In genomic region chr7:30010551-30011195, GRCm38 (mm10) we compare ENCODE assay signal across 14 mouse cellular contexts. TPM values are rescaled to one million over a fixed set of nuclear protein-coding genes. Genes with fewer than 3 reads are reported as not detected.
DNase-seq lines count a peak whose midpoint lies in the region; ATAC-seq and TF ChIP-seq lines count a peak whose summit lies in the region.
"Had no signal": no experiment of that assay in that cellular context is flagged by ENCODE, and none has a peak within 500 bp of the region (broad histone marks: within the 10 kb centered on the region; RNA-seq: fewer than 3 reads in every experiment).

No protein-coding gene starts in this region.

- peak overlapping the region; percentile 72 for H3K27ac ChIP-seq in limb, embryonic 15.5 days
- H3K27ac ChIP-seq: heart, embryonic 10.5 days had no signal

- H3K9me3 ChIP-seq in limb, embryonic 15.5 days = no peaks in the 10 kb centered on the region
- H3K9me3 ChIP-seq: heart, embryonic 10.5 days; megakaryocyte, embryonic 14.5 days had no signal

- no peak overlapping the region for H3K4me3 ChIP-seq in limb, embryonic 15.5 days
- H3K4me3 ChIP-seq: heart, embryonic 10.5 days; megakaryocyte, embryonic 14.5 days had no signal

- intact Hi-C loops in left cerebral cortex, postnatal 36 days (cut with DNase I) = loop anchor here (5.0 to 10.0 kb wide), 2 partner anchors 82 to 194 kb away; partner anchors contain the start of genes Gm26920, Zfp260 and Zfp566
- intact Hi-C loops in left cerebral cortex, postnatal 10 days (cut with DNase I) = loop anchor here (5.0 kb wide), 1 partner anchor 62 kb away; the partner anchor contains the start of gene Zfp82

- TF ChIP-seq CTCF in brain, embryonic 14.5 days (IDR thresholded peaks at IDR 0.05; ENCODE audit: borderline replicate concordance, extremely low read depth, insufficient read depth, insufficient read length) = no peak

- no peak for TF ChIP-seq POLR2A in brain, embryonic 14.5 days (IDR thresholded peaks at IDR 0.05; ENCODE audit: borderline replicate concordance, extremely low read depth, insufficient read depth, insufficient read length, poor library complexity, severe bottlenecking)

- H3K9ac ChIP-seq in limb, embryonic 15.5 days = no peak overlapping the region
- H3K9ac ChIP-seq: liver, postnatal 0 days had no signal

- H3K27me3 ChIP-seq in limb, embryonic 15.5 days = no peaks in the 10 kb centered on the region
- H3K27me3 ChIP-seq: megakaryocyte, embryonic 14.5 days; Patski had no signal

- 56% methylated on average over 10 of the region's 10 CpGs for WGBS in limb, embryonic 15.5 days

- H3K36me3 ChIP-seq in limb, embryonic 15.5 days = peaks cover 53% of the 10 kb centered on the region

- peak; percentile 85 for DNase-seq in heart, adult 11 months
- no peak for DNase-seq in heart, postnatal 4 days
- DNase-seq in left cerebral cortex, postnatal 36 days (ENCODE audit: low spot score in 2 of 2) = peak; percentile 41 to 55
- DNase-seq in left cerebral cortex, postnatal 10 days (ENCODE audit: extremely low spot score in 1 of 2, low spot score in 2 of 2) = no peak
- peak; percentile 12 for DNase-seq in brain, embryonic 14.5 days (ENCODE audit: low read depth)
- no peak for DNase-seq in spleen, adult 12 weeks (ENCODE audit: low spot score)
- DNase-seq in cerebellum, postnatal 36 days = no peak
- DNase-seq: adrenal gland, adult 2 months; liver, postnatal 0 days; right cerebral cortex, postnatal 4 days had no signal

- peaks cover 5% of the 10 kb centered on the region; the same call in 1 of the 2 replicates for H3K4me1 ChIP-seq in limb, embryonic 15.5 days
- H3K4me1 ChIP-seq: heart, embryonic 10.5 days had no signal

- H3K4me2 ChIP-seq in limb, embryonic 15.5 days = no peak overlapping the region

- ATAC-seq in limb, embryonic 15.5 days (ENCODE audit: insufficient number of reproducible peaks, low FRiP score, low TSS enrichment, low read depth) = no peak
- ATAC-seq: liver, postnatal 0 days had no signal

RNA-seq across cellular contexts. Expression of gene Zfp568, which starts 26.9 kb away (rescaled TPM):
- total RNA-seq in heart, postnatal 4 days (2021) = 10 to 100 TPM; 83.8 to 87.0 TPM
- 1 to 10 TPM; 3.2 to 5.3 TPM for total RNA-seq in left cerebral cortex, postnatal 36 days (2021)
- total RNA-seq in left cerebral cortex, postnatal 10 days (2021) = 1 to 10 TPM; 4.1 to 5.0 TPM
- 6.4 and 7.2 TPM in 2 replicates for polyA plus RNA-seq in brain, embryonic 14.5 days (2012; rRNA removed)
- polyA plus RNA-seq in limb, embryonic 15.5 days (2015; fragmentation: Nextera tagmentation; extraction: Ambion mirVana) = 17.9 and 27.5 TPM in 2 replicates

RNA-seq across cellular contexts. Expression of gene Zfp14, which starts 40.5 kb away (rescaled TPM):
- total RNA-seq in heart, postnatal 4 days (2021) = 1 to 10 TPM; 1.8 to 2.1 TPM
- total RNA-seq in left cerebral cortex, postnatal 36 days (2021) = 1 to 10 TPM; 7.7 to 8.5 TPM
- total RNA-seq in left cerebral cortex, postnatal 10 days (2021) = 1 to 10 TPM; 6.3 to 7.4 TPM
- polyA plus RNA-seq in brain, embryonic 14.5 days (2012; rRNA removed) = 12.6 and 13.0 TPM in 2 replicates
- 5.7 and 6.1 TPM in 2 replicates for polyA plus RNA-seq in limb, embryonic 15.5 days (2015; fragmentation: Nextera tagmentation; extraction: Ambion mirVana)

RNA-seq across cellular contexts. Expression of gene Zfp74, which starts 56.8 kb away (rescaled TPM):
- 1 to 10 TPM; 6.5 to 7.1 TPM for total RNA-seq in heart, postnatal 4 days (2021)
- 10 to 100 TPM; 18.0 to 19.1 TPM for total RNA-seq in left cerebral cortex, postnatal 36 days (2021)
- 10 to 100 TPM; 22.6 to 23.4 TPM for total RNA-seq in left cerebral cortex, postnatal 10 days (2021)
- 11.0 and 14.3 TPM in 2 replicates for polyA plus RNA-seq in brain, embryonic 14.5 days (2012; rRNA removed)
- polyA plus RNA-seq in limb, embryonic 15.5 days (2015; fragmentation: Nextera tagmentation; extraction: Ambion mirVana) = 11.5 and 11.6 TPM in 2 replicates

Comparison
In these comparisons a context has a peak if more than half of its experiments do, and no peak if none do; other contexts are left out.
1. DNase-seq: peak in heart, adult 11 months (single experiment), left cerebral cortex, postnatal 36 days (2 of 2) and brain, embryonic 14.5 days (single experiment); none in heart, postnatal 4 days (single experiment), left cerebral cortex, postnatal 10 days (0 of 2), spleen, adult 12 weeks (single experiment) and cerebellum, postnatal 36 days (0 of 2).
2. RNA of gene Zfp568, which starts 26.9 kb away (total RNA-seq): 83.8 to 87.0 TPM in heart, postnatal 4 days; 3.2 to 5.3 TPM in left cerebral cortex, postnatal 36 days and 4.1 to 5.0 TPM in left cerebral cortex, postnatal 10 days; every median in the first group is over 10 times any median in the second.